Mouse (Mus musculus) layer of hippocampus, adult 8-10 months (tissue): ENCODE measurements around the gene Olfr483. TPM values are rescaled to one million over a fixed set of nuclear protein-coding genes. Genes with fewer than 3 reads are reported as not detected.

ENCODE experiments used
- DNase-seq, 2 experiments: peaks; one replicate each; pipeline ENCODE4 v3.0.0; 2022; ENCODE audit warnings: low spot score in 2 of 2
- total RNA-seq, 4 experiments: library from RNA; stranded (reverse); gene quantifications; 2 replicates each; pipeline ENCODE4 v1.2.4; 2022

Olfr483 gene
- total RNA-seq, result not detected

- no peak for DNase-seq
Measured at GRCm38 (mm10) chr7:108100549-108100948, at the start of gene Olfr483. Gene Olfr483 (plus strand): TSS chr7:108100849.

- DNase-seq, result no peak
Measured at GRCm38 (mm10) chr7:108067246-108067645, 33.4 kb upstream of the Olfr483 start, which contains the start of gene Olfr480. Gene Olfr480 (minus strand): TSS chr7:108067346.

- no peak for DNase-seq
Measured at GRCm38 (mm10) chr7:108079555-108079954, 21.1 kb upstream of the Olfr483 start, which contains the start of gene Olfr481. Gene Olfr481 (plus strand): TSS chr7:108079855.

GRCm38 (mm10) chr7:108097486-108097885 lies 3.2 kb upstream of the Olfr483 start, which contains the start of gene Olfr482:
Gene Olfr482 (minus strand): TSS chr7:108097586.
- DNase-seq, result no peak

DNA sequence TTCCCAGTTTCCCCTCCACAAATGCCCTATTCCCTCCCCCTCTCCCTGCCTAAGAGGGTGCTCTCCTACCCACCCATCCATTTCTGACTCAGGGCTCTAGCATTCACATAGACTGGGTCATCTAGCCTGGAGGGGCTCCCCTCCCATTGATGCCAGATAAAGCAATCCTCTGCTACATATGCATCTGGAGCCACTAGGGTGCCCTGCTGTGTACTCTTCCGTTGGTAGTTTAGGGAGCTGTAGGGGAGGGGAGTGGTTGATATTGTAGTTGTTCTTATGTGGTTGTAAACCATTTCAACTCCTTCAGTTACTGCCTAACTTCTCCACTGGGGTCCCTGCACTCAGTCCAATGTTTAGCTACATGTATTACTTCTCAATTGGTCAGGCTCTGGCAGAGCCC lies 20.0 kb downstream of the Olfr483 start:
- DNase-seq, result no peak

GRCm38 (mm10) chr7:108121416-108121815 lies 20.8 kb downstream of the Olfr483 start:
- no peak for DNase-seq

GRCm38 (mm10) chr7:108127349-108127748 lies 26.7 kb downstream of the Olfr483 start, which contains the start of gene Olfr484:
Gene Olfr484 (minus strand): TSS chr7:108127449.
- no peak for DNase-seq

Other genes starting within 250 kb of the Olfr483 start
- under 1 TPM in 1 of 4 experiments, not detected in 3; 0.11 TPM for gene Olfr472, start 202.9 kb upstream of the Olfr483 start, total RNA-seq
- not detected for gene Olfr473, start 170.4 kb upstream of the Olfr483 start, total RNA-seq
- gene Olfr474, start 146.2 kb upstream of the Olfr483 start, total RNA-seq, result not detected
- not detected for gene Olfr476, start 136.0 kb upstream of the Olfr483 start, total RNA-seq
- gene Olfr477, start 114.2 kb upstream of the Olfr483 start, total RNA-seq, result not detected
- not detected for gene Olfr478, start 66.9 kb upstream of the Olfr483 start, total RNA-seq
- gene Olfr479, start 50.2 kb upstream of the Olfr483 start, total RNA-seq, result not detected
- gene Olfr480, start 33.5 kb upstream of the Olfr483 start, total RNA-seq, result not detected
- not detected for gene Olfr481, start 21.0 kb upstream of the Olfr483 start, total RNA-seq
- 1 to 10 TPM; 1.3 to 2.1 (median 1.9) TPM for gene Olfr482, start 3.3 kb upstream of the Olfr483 start, total RNA-seq
- gene Olfr484, start 26.6 kb downstream of the Olfr483 start, total RNA-seq, result not detected
- not detected for gene Olfr485, start 59.0 kb downstream of the Olfr483 start, total RNA-seq
- not detected for gene Olfr486, start 71.9 kb downstream of the Olfr483 start, total RNA-seq
- not detected for gene Olfr487, start 113.8 kb downstream of the Olfr483 start, total RNA-seq
- gene Olfr488, start 157.5 kb downstream of the Olfr483 start, total RNA-seq, result not detected
- gene Olfr490, start 188.1 kb downstream of the Olfr483 start, total RNA-seq, result not detected
- gene Olfr491, start 212.6 kb downstream of the Olfr483 start, total RNA-seq, result not detected
- gene Olfr492, start 222.8 kb downstream of the Olfr483 start, total RNA-seq, result not detected
- gene Olfr493, start 246.1 kb downstream of the Olfr483 start, total RNA-seq, result not detected